Mouse (Mus musculus) olfactory bulb, adult 2 months (tissue): ENCODE data around the gene Vav3.

Source experiments
- CTCF ChIP-seq: fragments of 200-500 bp; IDR thresholded peaks from 2 replicates; pipeline ENCODE4 v1.5.1; 2012; ENCODE audit warnings: low read depth, mild to moderate bottlenecking, low read length, moderate library complexity; ENCODE audit not compliant: insufficient read depth
- POLR2A ChIP-seq: fragments of 200-500 bp; IDR thresholded peaks from 2 replicates; pipeline ENCODE4 v1.6.1; 2012; ENCODE audit warnings: mild to moderate bottlenecking, low read depth, low read length, moderate library complexity; ENCODE audit not compliant: insufficient read depth

DNA sequence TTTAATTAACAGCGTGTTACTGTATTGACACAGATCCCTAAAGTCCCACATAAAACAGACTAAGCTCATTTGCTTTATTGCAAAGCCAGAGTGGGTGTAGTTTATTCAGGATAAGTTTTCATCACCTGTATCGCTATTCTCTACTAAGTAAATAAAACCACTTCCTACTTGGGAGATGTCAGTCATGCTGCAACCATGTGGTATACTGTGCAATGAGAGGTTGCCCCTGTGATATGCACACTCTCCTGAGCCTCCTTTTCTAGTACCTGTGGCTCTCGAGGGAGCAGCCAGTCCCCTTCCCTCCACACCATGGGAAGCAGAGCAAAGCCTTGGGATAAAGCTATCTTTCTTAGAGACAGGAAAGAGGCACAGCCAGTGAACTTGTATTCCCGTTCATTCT is 106.5 kb downstream of the Vav3 start:
- TF ChIP-seq CTCF (no peak), POLR2A (no peak)
